Mouse (Mus musculus) lung, embryonic 14.5 days (tissue): ENCODE results near the gene Fkbpl. TPM values are rescaled to one million over a fixed set of nuclear protein-coding genes. Genes with fewer than 3 reads are reported as not detected.

ENCODE experiments used
- ATAC-seq: fragments of 200-750 bp; cut with Nextera tagmentation; 2 replicates; pipeline ENCODE4 v1.8.0; 2017; ENCODE audit warnings: mild to moderate bottlenecking, moderate TSS enrichment, moderate library complexity; ENCODE audit not compliant: insufficient read depth
- DNase-seq: peaks from one replicate; pipeline ENCODE4 v3.0.0-alpha.2; 2015
- H3K27ac ChIP-seq: fragments of 300-500 bp; sonication (generic); 2 replicates; pipeline ENCODE4 v1.5.1; 2014; ENCODE audit warnings: low read depth, mild to moderate bottlenecking, moderate library complexity
- H3K27me3 ChIP-seq: fragments of 300-500 bp; sonication (generic); 2 replicates; pipeline ENCODE4 v1.6.1; 2014; ENCODE audit warnings: low read length, control low read depth; ENCODE audit not compliant: insufficient read depth
- H3K36me3 ChIP-seq: fragments of 300-500 bp; sonication (generic); 2 replicates; pipeline ENCODE4 v1.6.1; 2014; ENCODE audit warnings: control low read depth; ENCODE audit not compliant: insufficient read depth
- H3K4me1 ChIP-seq: fragments of 300-500 bp; sonication (generic); 2 replicates; pipeline ENCODE4 v1.6.1; 2014; ENCODE audit warnings: antibody characterized with exemption, control low read depth; ENCODE audit not compliant: insufficient read depth
- H3K4me2 ChIP-seq: fragments of 300-500 bp; sonication (generic); 2 replicates; pipeline ENCODE4 v1.6.1; 2014; ENCODE audit warnings: mild to moderate bottlenecking
- H3K4me3 ChIP-seq: fragments of 300-500 bp; sonication (generic); 2 replicates; pipeline ENCODE4 v1.5.1; 2014; ENCODE audit warnings: low read depth, low read length
- H3K9ac ChIP-seq: fragments of 300-500 bp; sonication (generic); 2 replicates; pipeline ENCODE4 v1.6.1; 2014
- H3K9me3 ChIP-seq: fragments of 300-500 bp; sonication (generic); 2 replicates; pipeline ENCODE4 v1.6.1; 2016; ENCODE audit warnings: low read depth, low read length, control low read depth
- CTCF ChIP-seq: IDR thresholded peaks from 2 replicates; pipeline ENCODE4 v1.5.1; 2016; ENCODE audit warnings: antibody characterized with exemption, low read depth
- WGBS: fragments of 180-500 bp; shearing (Covaris S2); extraction: QIAGEN DNeasy Blood & Tissue Kit; methylation state at CpG from one replicate; pipeline ENCODE4 v1.1.7; 2014; 5-methylcytosine and 5-hydroxymethylcytosine counted together
- polyA plus RNA-seq: library from polyadenylated mRNA; unstranded; fragments of >200 nt; fragmentation: Nextera tagmentation; extraction: Ambion mirVana; gene quantifications from 2 replicates; pipeline ENCODE4 v1.2.1, GENCODE M21; 2014

The Fkbpl gene
- polyA plus RNA-seq, 1 experiment from 2014 or later: 11.1 TPM

GRCm38 (mm10) chr17:34663558-34663957 is 19.0 kb downstream of the Fkbpl start:
- ATAC-seq (no peak), DNase-seq (no peak)
- 54% methylated on average over 1 of the region's 1 CpGs for WGBS
- no peaks in the 10 kb centered on the region for H3K9me3 ChIP-seq
- TF ChIP-seq CTCF: no peak
- no peak overlapping the region for H3K4me2 ChIP-seq
- no peak overlapping the region for H3K27ac ChIP-seq
- H3K36me3 ChIP-seq: no peaks in the 10 kb centered on the region
- no peaks in the 10 kb centered on the region; the same call in 1 of the 2 replicates for H3K4me1 ChIP-seq
- H3K27me3 ChIP-seq: peaks cover 19% of the 10 kb centered on the region
- H3K4me3 ChIP-seq: no peak overlapping the region
- H3K9ac ChIP-seq: no peak overlapping the region

- no peak overlapping the region for H3K4me3 ChIP-seq
- H3K27ac ChIP-seq: no peak overlapping the region
- WGBS: 63% methylated on average over 7 of the region's 7 CpGs
- TF ChIP-seq CTCF: no peak
- no peak overlapping the region for H3K4me2 ChIP-seq
- H3K4me1 ChIP-seq: no peaks in the 10 kb centered on the region; the same call in 1 of the 2 replicates
- H3K36me3 ChIP-seq: no peaks in the 10 kb centered on the region
- DNase-seq (no peak), ATAC-seq (no peak)
- peaks cover 14% of the 10 kb centered on the region for H3K27me3 ChIP-seq
- H3K9ac ChIP-seq: no peak overlapping the region
- no peaks in the 10 kb centered on the region for H3K9me3 ChIP-seq
Observed at GRCm38 (mm10) chr17:34664472-34664871, 19.9 kb downstream of the Fkbpl start.

GRCm38 (mm10) chr17:34670235-34670634 is 25.7 kb downstream of the Fkbpl start, which contains the start of gene Tnxb:
Gene Tnxb (plus strand): TSS chr17:34670535.
- no peak for DNase-seq
- TF ChIP-seq CTCF: no peak
- no peaks in the 10 kb centered on the region for H3K9me3 ChIP-seq
- H3K9ac ChIP-seq: no peak within 1 kb of the TSS
- H3K4me1 ChIP-seq: no peaks in the 10 kb centered on the region
- H3K27me3 ChIP-seq: peaks cover 55% of the 10 kb centered on the region
- 52% methylated on average over 7 of the region's 7 CpGs for WGBS
- ATAC-seq: no peak
- peak within 1 kb of the TSS; percentile 64 for H3K4me2 ChIP-seq
- peak within 1 kb of the TSS; percentile 33 for H3K4me3 ChIP-seq
- H3K36me3 ChIP-seq: no peaks in the 10 kb centered on the region
- H3K27ac ChIP-seq: no peak within 1 kb of the TSS

- no peak overlapping the region; the same call in 1 of the 2 replicates for H3K9ac ChIP-seq
- no peaks in the 10 kb centered on the region for H3K9me3 ChIP-seq
- DNase-seq: peak; percentile 54
- H3K4me1 ChIP-seq: no peaks in the 10 kb centered on the region; the same call in 1 of the 2 replicates
- H3K27ac ChIP-seq: no peak overlapping the region
- TF ChIP-seq CTCF: peak; percentile 55
- 7% methylated on average over 93 of the region's 93 CpGs for WGBS
- ATAC-seq: peak; percentile 26; the same call in 1 of the 2 replicates
- H3K4me3 ChIP-seq: peak overlapping the region; percentile 33
- H3K36me3 ChIP-seq: no peaks in the 10 kb centered on the region
- peaks cover 59% of the 10 kb centered on the region for H3K27me3 ChIP-seq
- peak overlapping the region; percentile 64 for H3K4me2 ChIP-seq
Observed at GRCm38 (mm10) chr17:34671151-34672066, 26.8 kb downstream of the Fkbpl start.

- 29% methylated on average over 49 of the region's 49 CpGs for WGBS
- no peak for TF ChIP-seq CTCF
Observed at GRCm38 (mm10) chr17:34672246-34672792, 27.8 kb downstream of the Fkbpl start.

GRCm38 (mm10) chr17:34673139-34673538 is 28.6 kb downstream of the Fkbpl start:
- DNase-seq: no peak
- Histone ChIP-seq H3K36me3 (no peaks in the 10 kb centered on the region), H3K4me1 (no peaks in the 10 kb centered on the region; the same call in 1 of the 2 replicates), H3K4me3 (no peak overlapping the region), H3K27me3 (peaks cover 60% of the 10 kb centered on the region), H3K4me2 (no peak overlapping the region), H3K9ac (no peak overlapping the region), H3K27ac (no peak overlapping the region), H3K9me3 (no peaks in the 10 kb centered on the region)
- WGBS: 84% methylated on average over 7 of the region's 7 CpGs
- TF ChIP-seq CTCF: no peak
- no peak for ATAC-seq

More at GRCm38 (mm10) chr17:34672246-34672792, 27.8 kb downstream of the Fkbpl start:
- Histone ChIP-seq H3K36me3 (no peaks in the 10 kb centered on the region), H3K9ac (no peak overlapping the region), H3K27ac (no peak overlapping the region), H3K4me2 (peak overlapping the region; percentile 64), H3K9me3 (no peaks in the 10 kb centered on the region), H3K27me3 (peaks cover 61% of the 10 kb centered on the region), H3K4me3 (peak overlapping the region; percentile 33), H3K4me1 (no peaks in the 10 kb centered on the region; the same call in 1 of the 2 replicates)
- no peak for ATAC-seq
- DNase-seq: no peak
